Mouse (Mus musculus) liver, postnatal 0 days (tissue): ENCODE results near the gene Efhd1.

Experiments
- CTCF ChIP-seq: sonication (generic); IDR thresholded peaks from 2 replicates; pipeline ENCODE4 v1.5.1; 2016; ENCODE audit warnings: antibody characterized with exemption, low read depth
- EP300 ChIP-seq: IDR thresholded peaks from 2 replicates; pipeline ENCODE4 v1.6.1; 2016; ENCODE audit warnings: antibody characterized with exemption, low read depth, mild to moderate bottlenecking

DNA sequence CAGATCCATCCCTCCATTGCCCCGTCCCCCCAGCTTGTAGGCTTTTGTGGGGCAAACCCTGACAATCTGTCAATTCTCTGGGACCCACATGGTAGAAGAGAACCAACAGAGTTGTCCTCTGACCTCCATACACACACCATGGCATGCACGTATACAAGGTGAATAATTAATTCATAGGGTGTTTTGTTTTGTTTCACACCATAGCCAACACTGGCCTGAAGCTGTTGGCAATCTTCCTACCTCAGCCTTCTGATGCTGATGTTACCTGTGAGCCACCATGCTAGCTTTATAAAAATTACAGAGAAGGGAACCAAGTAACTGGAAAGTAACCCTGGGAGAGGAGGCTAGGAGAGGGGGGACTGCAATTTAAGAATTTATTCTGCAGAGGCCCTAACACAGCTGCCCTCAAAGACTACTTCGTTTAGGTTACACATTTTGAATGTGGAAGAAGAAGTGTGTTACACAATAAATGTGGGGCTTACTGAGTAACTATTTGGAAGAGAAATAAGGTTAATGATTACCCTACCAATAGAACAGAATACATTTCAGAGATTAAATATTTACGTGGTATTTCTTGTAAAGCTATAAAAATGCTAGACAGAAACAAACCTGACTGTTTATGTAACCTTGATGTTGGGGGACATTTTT lies 30.0 kb downstream of the Efhd1 start:
- no peak for TF ChIP-seq CTCF
- no peak for TF ChIP-seq EP300
